Mouse (Mus musculus) E14TG2a.4 (cell line): ENCODE data around the gene Tiam1.

Experiments used
- CTCF ChIP-seq: conservative IDR thresholded peaks from 2 replicates; pipeline ENCODE4 v1.5.1; 2014; ENCODE audit warnings: low read length
- POU5F1 ChIP-seq: IDR thresholded peaks from 2 replicates; pipeline ENCODE4 v1.6.1; 2014; ENCODE audit warnings: low read length, borderline replicate concordance

DNA sequence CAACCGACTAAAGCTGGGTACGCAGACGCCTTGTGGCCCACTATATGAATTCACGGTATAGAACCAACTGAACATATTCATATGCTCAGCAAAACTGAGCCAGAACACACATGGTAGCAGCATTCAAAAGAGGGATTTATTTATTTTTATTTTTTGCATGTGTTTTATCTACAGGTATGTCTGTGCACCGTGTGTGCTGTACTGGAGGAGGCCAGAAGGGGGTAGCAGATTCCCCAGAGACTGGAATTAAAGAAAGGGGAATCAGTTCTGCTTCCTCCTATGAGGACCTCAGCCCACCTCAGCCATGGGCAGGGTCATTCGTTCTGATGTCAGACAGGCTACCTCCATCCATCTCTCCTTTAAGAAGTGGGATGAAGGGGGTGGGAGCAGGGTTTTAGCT, 273.5 kb downstream of the Tiam1 start:
- TF ChIP-seq CTCF (peak; percentile 64), POU5F1 (no peak)
